Mouse (Mus musculus) lung, adult 2 months (tissue): ENCODE data around the gene Rnf31.

ENCODE experiments used
- CTCF ChIP-seq: fragments of 200-500 bp; IDR thresholded peaks from 2 replicates; pipeline ENCODE4 v1.5.1; 2011; ENCODE audit warnings: mild to moderate bottlenecking, low read length, control low read depth; ENCODE audit not compliant: insufficient read depth
- POLR2A ChIP-seq: fragments of 200-500 bp; IDR thresholded peaks from 2 replicates; pipeline ENCODE4 v1.6.1; 2011; ENCODE audit warnings: low read depth, mild to moderate bottlenecking, control low read depth, low read length, borderline replicate concordance; ENCODE audit errors: extremely low read depth

DNA sequence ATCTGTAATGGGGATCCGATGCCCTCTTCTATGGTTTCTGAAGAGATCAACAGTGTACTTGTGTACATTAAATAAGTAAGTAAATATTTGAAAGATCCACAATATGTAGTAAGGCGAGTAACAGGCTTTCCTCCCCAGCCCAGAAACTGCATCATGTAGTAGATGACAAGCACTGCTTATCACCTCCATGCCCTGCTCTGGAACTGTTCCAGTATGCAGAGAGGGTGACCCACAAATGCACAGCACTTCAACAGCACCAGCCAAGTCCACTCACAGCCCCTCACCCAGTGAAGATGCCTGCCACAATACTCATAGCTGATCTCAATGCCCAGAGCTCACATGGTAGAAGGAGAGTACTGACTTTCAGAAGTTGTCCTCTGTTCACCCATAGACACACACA lies 20.9 kb upstream of the Rnf31 start:
- TF ChIP-seq CTCF: no peak
- no peak for TF ChIP-seq POLR2A
